Mouse (Mus musculus): ENCODE data around the gene Pcsk6. TPM values are rescaled to one million over a fixed set of nuclear protein-coding genes. Genes with fewer than 3 reads are reported as not detected.
"Not testable (repeated sequence)": the region's sequence is repeated elsewhere in the genome, so short reads cannot be mapped to it uniquely, and the experiment has no call there.

Gene Pcsk6
- polyA plus RNA-seq, 1 experiment from 2014 or later: 2.9 TPM

DNA sequence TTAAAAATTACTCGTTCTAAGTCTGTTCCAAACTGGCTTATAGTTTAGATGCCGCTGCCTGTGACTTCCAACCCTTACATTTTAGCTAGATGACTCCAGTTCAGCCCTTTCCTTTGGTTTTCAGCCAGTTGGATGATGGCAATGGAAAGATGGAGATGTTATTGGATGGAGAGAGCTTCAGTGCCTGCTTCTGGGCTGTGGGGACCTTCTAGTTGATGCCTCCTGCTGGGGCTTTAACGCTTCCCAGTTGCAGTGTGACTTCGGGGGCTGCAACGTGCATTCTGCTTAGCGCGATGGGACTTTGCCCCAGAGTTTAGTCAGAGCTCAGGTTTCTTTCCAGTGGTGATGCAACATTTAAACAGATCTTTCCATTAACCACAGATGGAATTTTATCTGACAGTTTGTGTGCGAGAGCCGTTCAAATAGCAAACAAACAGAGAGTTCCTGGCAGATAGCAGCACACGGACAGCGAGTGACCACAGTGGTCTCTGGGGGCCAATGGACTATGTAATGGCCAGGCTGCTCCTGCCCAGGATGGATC, 53.3 kb downstream of the Pcsk6 start:
- no peaks in the 10 kb centered on the region for H3K27me3 ChIP-seq
- 64% methylated on average over 11 of the region's 11 CpGs for WGBS
- ATAC-seq (replicated peaks; ENCODE audit: low FRiP score): no peak
- no peaks in the 10 kb centered on the region for H3K9me3 ChIP-seq (replicated peaks)
- H3K9ac ChIP-seq: no peak overlapping the region
- H3K4me2 ChIP-seq: no peak overlapping the region
- H3K27ac ChIP-seq: no peak overlapping the region
- H3K4me3 ChIP-seq (replicated peaks): no peak overlapping the region
- H3K36me3 ChIP-seq: no peaks in the 10 kb centered on the region
- 0 out of 2 replicates have a peak, but pooled peaks cover 4% of the 10 kb centered on the region for H3K4me1 ChIP-seq

GRCm38 (mm10) chr7:65915821-65916220, 54.3 kb downstream of the Pcsk6 start:
- no peak for ATAC-seq (replicated peaks; ENCODE audit: low FRiP score)
- WGBS: 95% methylated on average over 7 of the region's 7 CpGs

GRCm38 (mm10) chr7:65916566-65916965, 55.0 kb downstream of the Pcsk6 start:
- 77% methylated on average over 8 of the region's 8 CpGs for WGBS
- no peaks in the 10 kb centered on the region for H3K9me3 ChIP-seq (replicated peaks)
- no peak overlapping the region for H3K4me3 ChIP-seq (replicated peaks)
- H3K27me3 ChIP-seq: no peaks in the 10 kb centered on the region
- no peaks in the 10 kb centered on the region for H3K36me3 ChIP-seq
- H3K9ac ChIP-seq: no peak overlapping the region
- 0 out of 2 replicates have a peak, but pooled peaks cover 4% of the 10 kb centered on the region for H3K4me1 ChIP-seq
- no peak overlapping the region for H3K27ac ChIP-seq
- ATAC-seq (replicated peaks; ENCODE audit: low FRiP score): no peak
- H3K4me2 ChIP-seq: no peak overlapping the region

More at GRCm38 (mm10) chr7:65915821-65916220, 54.3 kb downstream of the Pcsk6 start:
- H3K9me3 ChIP-seq (replicated peaks): no peaks in the 10 kb centered on the region
- no peak overlapping the region for H3K9ac ChIP-seq
- 0 out of 2 replicates have a peak, but pooled peaks cover 4% of the 10 kb centered on the region for H3K4me1 ChIP-seq
- H3K4me2 ChIP-seq: no peak overlapping the region
- H3K4me3 ChIP-seq (replicated peaks): no peak overlapping the region
- H3K27me3 ChIP-seq: no peaks in the 10 kb centered on the region
- H3K36me3 ChIP-seq: no peaks in the 10 kb centered on the region
- H3K27ac ChIP-seq: no peak overlapping the region

DNA sequence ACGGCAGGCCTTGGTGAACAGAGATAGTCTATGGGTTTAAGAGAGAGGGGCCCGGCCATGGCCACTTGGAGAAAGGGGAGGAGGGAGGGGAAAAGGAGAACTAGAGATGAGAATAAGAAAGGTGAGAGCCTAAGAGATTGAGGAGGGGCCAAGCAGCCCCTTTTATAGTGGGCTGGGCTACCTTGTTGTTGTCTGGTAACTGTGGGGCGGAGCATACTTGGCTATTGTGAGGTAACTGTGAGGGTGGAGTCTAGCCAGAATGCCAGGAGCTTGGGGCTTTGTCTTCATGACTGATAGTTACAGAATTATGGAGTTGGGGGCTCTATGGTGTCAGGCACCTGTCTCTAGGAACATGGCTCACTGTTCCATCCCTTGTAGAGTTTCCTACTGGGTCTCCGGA, 56.9 kb downstream of the Pcsk6 start:
- no peak overlapping the region for H3K4me3 ChIP-seq (replicated peaks)
- no peak overlapping the region for H3K27ac ChIP-seq
- WGBS: 90% methylated on average over 4 of the region's 4 CpGs
- H3K9ac ChIP-seq: no peak overlapping the region
- no peak overlapping the region for H3K4me2 ChIP-seq
- H3K4me1 ChIP-seq: 0 out of 2 replicates have a peak, but pooled peaks cover 4% of the 10 kb centered on the region
- H3K27me3 ChIP-seq: no peaks in the 10 kb centered on the region
- no peaks in the 10 kb centered on the region for H3K9me3 ChIP-seq (replicated peaks)
- no peak for ATAC-seq (replicated peaks; ENCODE audit: low FRiP score)
- H3K36me3 ChIP-seq: no peaks in the 10 kb centered on the region

- H3K9ac ChIP-seq: no peak overlapping the region
- ATAC-seq (replicated peaks; ENCODE audit: low FRiP score): no peak
- peaks cover 24% of the 10 kb centered on the region for H3K4me1 ChIP-seq
- H3K27ac ChIP-seq: no peak overlapping the region
- peaks cover 4% of the 10 kb centered on the region; the same call in 1 of the 2 replicates for H3K27me3 ChIP-seq
- no peak overlapping the region for H3K4me3 ChIP-seq (replicated peaks)
- WGBS: 18% methylated on average over 5 of the region's 5 CpGs
- H3K36me3 ChIP-seq: no peaks in the 10 kb centered on the region
- no peak overlapping the region for H3K4me2 ChIP-seq
- no peaks in the 10 kb centered on the region for H3K9me3 ChIP-seq (replicated peaks)
These were observed 67.9 kb downstream of the Pcsk6 start for GRCm38 (mm10) chr7:65929398-65929797.

- Histone ChIP-seq H3K9me3 (replicated peaks) (no peaks in the 10 kb centered on the region), H3K4me1 (peaks cover 23% of the 10 kb centered on the region), H3K4me2 (no peak overlapping the region), H3K27me3 (peaks cover 4% of the 10 kb centered on the region; the same call in 1 of the 2 replicates), H3K27ac (0 out of 2 replicates have a peak overlapping the region, but pooled peaks have one; percentile 18), H3K36me3 (no peaks in the 10 kb centered on the region), H3K4me3 (replicated peaks) (no peak overlapping the region), H3K9ac (no peak overlapping the region)
- 19% methylated on average over 11 of the region's 11 CpGs for WGBS
- ATAC-seq (replicated peaks; ENCODE audit: low FRiP score): peak; percentile 86
These were observed 68.9 kb downstream of the Pcsk6 start for GRCm38 (mm10) chr7:65930478-65930877.

DNA sequence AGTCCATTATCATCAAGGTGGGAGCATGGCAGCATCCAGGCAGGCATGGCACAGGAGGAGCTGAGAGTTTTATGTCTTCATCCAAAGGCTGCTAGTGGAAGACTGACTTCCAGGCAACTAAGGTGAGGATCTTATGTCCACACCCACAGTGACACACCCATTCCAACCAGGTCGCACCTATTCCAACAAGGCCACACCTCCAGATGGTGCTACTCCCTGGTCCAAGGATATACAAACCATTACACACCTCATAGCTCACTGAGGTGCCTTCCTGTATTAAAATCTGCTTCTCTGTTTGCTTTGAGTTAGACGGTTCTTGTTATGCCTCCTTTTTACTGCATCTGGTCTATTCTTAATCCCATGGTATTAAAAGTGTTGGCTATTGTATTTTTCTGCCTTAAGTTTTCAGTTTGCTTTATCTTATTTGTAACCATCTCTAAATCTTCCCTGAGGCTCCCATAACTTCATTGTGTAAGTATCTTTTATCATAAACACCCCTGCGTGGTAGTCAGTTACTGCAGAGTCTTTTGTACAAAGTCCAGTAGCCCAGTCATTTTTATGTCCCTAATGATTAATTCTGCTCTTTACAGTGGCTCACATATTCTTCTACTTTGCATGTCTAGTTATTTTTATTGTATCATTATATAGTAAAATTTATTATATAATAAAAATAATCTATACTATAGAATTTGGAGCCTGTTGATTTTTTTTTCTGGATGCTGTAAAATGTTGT, 72.9 kb downstream of the Pcsk6 start:
- H3K27me3 ChIP-seq; H3K9ac ChIP-seq; ATAC-seq (replicated peaks; ENCODE audit: low FRiP score); H3K9me3 ChIP-seq (replicated peaks); H3K27ac ChIP-seq; H3K4me3 ChIP-seq (replicated peaks); H3K4me2 ChIP-seq; H3K36me3 ChIP-seq: not testable (repeated sequence)
- 69% methylated on average over 3 of the region's 3 CpGs for WGBS
- peaks cover 18% of the 10 kb centered on the region for H3K4me1 ChIP-seq

GRCm38 (mm10) chr7:65935211-65935610, 73.7 kb downstream of the Pcsk6 start:
- ATAC-seq (replicated peaks; ENCODE audit: low FRiP score): no peak
- Histone ChIP-seq H3K27me3 (peaks cover 4% of the 10 kb centered on the region; the same call in 1 of the 2 replicates), H3K4me2 (no peak overlapping the region), H3K4me1 (peaks cover 10% of the 10 kb centered on the region), H3K9me3 (replicated peaks) (no peaks in the 10 kb centered on the region), H3K27ac (no peak overlapping the region), H3K36me3 (no peaks in the 10 kb centered on the region), H3K9ac (no peak overlapping the region), H3K4me3 (replicated peaks) (no peak overlapping the region)
- 46% methylated on average over 1 of the region's 1 CpGs for WGBS

- WGBS: 56% methylated on average over 7 of the region's 7 CpGs
- no peaks in the 10 kb centered on the region for H3K27me3 ChIP-seq
- 0 out of 2 replicates have a peak, but pooled peaks cover 7% of the 10 kb centered on the region for H3K4me1 ChIP-seq
- H3K27ac ChIP-seq: no peak overlapping the region
- no peaks in the 10 kb centered on the region for H3K36me3 ChIP-seq
- H3K4me3 ChIP-seq (replicated peaks): no peak overlapping the region
- no peak overlapping the region for H3K4me2 ChIP-seq
- ATAC-seq (replicated peaks; ENCODE audit: low FRiP score): no peak
- no peaks in the 10 kb centered on the region for H3K9me3 ChIP-seq (replicated peaks)
- H3K9ac ChIP-seq: no peak overlapping the region
These were observed 79.5 kb downstream of the Pcsk6 start for GRCm38 (mm10) chr7:65940988-65941387.

DNA sequence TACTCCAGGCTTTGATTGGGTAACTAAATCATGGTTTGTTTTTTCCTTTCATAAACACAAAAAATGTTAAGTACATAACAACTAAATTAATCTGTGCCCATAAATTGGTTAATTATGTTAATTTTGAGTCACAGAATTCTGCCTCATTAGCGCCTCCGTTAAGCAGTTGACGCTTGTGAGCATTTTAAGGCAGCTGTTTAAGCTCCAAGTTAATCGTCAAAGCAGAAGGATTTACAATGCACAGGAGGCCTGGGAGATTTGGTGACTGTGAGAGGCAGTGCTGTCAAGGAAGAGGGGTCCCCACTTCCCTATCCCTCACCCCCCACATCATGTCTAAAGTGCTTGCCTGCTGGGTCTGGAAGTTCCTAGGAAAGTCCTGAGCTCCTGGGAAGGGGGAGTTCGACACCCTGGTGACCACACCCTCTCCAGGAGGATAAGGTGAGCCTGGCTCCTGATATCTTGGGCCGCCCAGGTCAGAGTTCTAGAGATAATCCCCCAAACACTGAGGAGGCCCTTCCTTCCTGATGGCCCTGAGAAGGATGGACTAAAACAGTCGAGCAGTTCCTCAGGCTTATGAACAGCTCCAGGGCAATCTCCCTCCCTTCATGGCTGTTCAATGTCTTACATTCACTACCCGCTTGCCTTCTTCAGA, 83.9 kb downstream of the Pcsk6 start:
- H3K9me3 ChIP-seq (replicated peaks): no peaks in the 10 kb centered on the region
- H3K4me1 ChIP-seq: peaks cover 12% of the 10 kb centered on the region; the same call in 1 of the 2 replicates
- 53% methylated on average over 8 of the region's 8 CpGs for WGBS
- no peaks in the 10 kb centered on the region for H3K36me3 ChIP-seq
- H3K4me3 ChIP-seq (replicated peaks): no peak overlapping the region
- H3K27me3 ChIP-seq: no peaks in the 10 kb centered on the region
- no peak overlapping the region for H3K4me2 ChIP-seq
- H3K9ac ChIP-seq: no peak overlapping the region
- H3K27ac ChIP-seq: no peak overlapping the region
- ATAC-seq (replicated peaks; ENCODE audit: low FRiP score): no peak

- no peak for ATAC-seq (replicated peaks; ENCODE audit: low FRiP score)
These were observed 84.9 kb downstream of the Pcsk6 start for GRCm38 (mm10) chr7:65946397-65946796.

DNA sequence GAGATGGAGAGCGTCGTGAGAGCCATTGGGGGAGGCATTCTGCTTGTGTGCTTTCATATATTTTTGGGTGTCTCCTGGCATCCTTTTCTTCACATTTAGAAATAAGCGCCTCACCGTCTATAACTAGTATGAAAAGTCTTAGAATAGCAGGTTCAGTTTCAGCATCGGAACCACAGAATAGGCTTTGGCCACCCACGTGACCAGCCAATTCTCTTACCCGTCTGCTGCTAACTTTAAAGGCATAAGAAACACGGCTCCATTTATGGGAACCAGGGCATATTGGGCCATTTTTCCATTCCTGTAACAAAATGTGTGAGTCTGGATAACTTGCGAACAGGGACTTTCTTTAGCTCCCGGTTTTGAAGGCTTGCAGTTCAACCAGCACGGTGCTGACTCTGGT, 87.4 kb downstream of the Pcsk6 start:
- Histone ChIP-seq H3K9ac (no peak overlapping the region), H3K4me3 (replicated peaks) (no peak overlapping the region), H3K27me3 (no peaks in the 10 kb centered on the region), H3K4me1 (peaks cover 6% of the 10 kb centered on the region; the same call in 1 of the 2 replicates), H3K9me3 (replicated peaks) (no peaks in the 10 kb centered on the region), H3K4me2 (no peak overlapping the region), H3K36me3 (no peaks in the 10 kb centered on the region), H3K27ac (no peak overlapping the region)
- ATAC-seq (replicated peaks; ENCODE audit: low FRiP score): no peak
- 95% methylated on average over 11 of the region's 11 CpGs for WGBS

More at GRCm38 (mm10) chr7:65946397-65946796, 84.9 kb downstream of the Pcsk6 start:
- 90% methylated on average over 7 of the region's 7 CpGs for WGBS
- Histone ChIP-seq H3K9ac (no peak overlapping the region), H3K4me1 (peaks cover 7% of the 10 kb centered on the region; the same call in 1 of the 2 replicates), H3K36me3 (no peaks in the 10 kb centered on the region), H3K4me3 (replicated peaks) (no peak overlapping the region), H3K27me3 (no peaks in the 10 kb centered on the region), H3K9me3 (replicated peaks) (no peaks in the 10 kb centered on the region), H3K27ac (no peak overlapping the region), H3K4me2 (no peak overlapping the region)
